Mouse (Mus musculus): ENCODE measurements at regions not wholly inside any gene's neighbourhood (a gene's known extent, or its start where the extent isn't known, plus 50 kb on each side); places are given as distances from the start of the nearest gene placed in this dataset.

GRCm38 (mm10) chr11:84719781-84720180 is 99.5 kb downstream of the Mrm1 start:
- TF ChIP-seq CEBPB (IDR thresholded peaks at IDR 0.05; ENCODE audit: low read depth) (no peak), MYOG (IDR thresholded peaks at IDR 0.05; ENCODE audit: control insufficient read depth, extremely low read depth, insufficient read length) (no peak), CTCF (IDR thresholded peaks at IDR 0.05; ENCODE audit: control insufficient read depth, insufficient read depth, insufficient read length) (no peak), FOSL1 (IDR thresholded peaks at IDR 0.05; ENCODE audit: insufficient read depth, low read length, poor library complexity, severe bottlenecking) (no peak), MAX (IDR thresholded peaks at IDR 0.05) (no peak), MYOD1 (IDR thresholded peaks at IDR 0.05; ENCODE audit: control insufficient read depth, insufficient read length, low read depth) (no peak), USF1 (IDR thresholded peaks at IDR 0.05; ENCODE audit: low read depth) (no peak)
- H3K79me3 ChIP-seq (ENCODE audit: low read depth): no peaks in the 10 kb centered on the region
- H3K36me3 ChIP-seq (ENCODE audit: control insufficient read depth, insufficient read depth): no peaks in the 10 kb centered on the region
- H3K79me2 ChIP-seq (ENCODE audit: control insufficient read depth, insufficient read depth): no peaks in the 10 kb centered on the region
- H3K27me3 ChIP-seq (ENCODE audit: control insufficient read depth, insufficient read depth, insufficient read length): no peaks in the 10 kb centered on the region
- H3K4me3 ChIP-seq (ENCODE audit: insufficient read depth, poor library complexity, severe bottlenecking): no peak overlapping the region
- no peak overlapping the region for H3ac ChIP-seq (ENCODE audit: control insufficient read depth, insufficient read length, low read depth)

GRCm38 (mm10) chr11:84712731-84713130 is 106.6 kb downstream of the Mrm1 start:
- H3ac ChIP-seq (ENCODE audit: control insufficient read depth, insufficient read length, low read depth): no peak overlapping the region
- no peaks in the 10 kb centered on the region for H3K79me3 ChIP-seq (ENCODE audit: low read depth)
- H3K4me3 ChIP-seq (ENCODE audit: insufficient read depth, poor library complexity, severe bottlenecking): no peak overlapping the region
- TF ChIP-seq MYOG (IDR thresholded peaks at IDR 0.05; ENCODE audit: control insufficient read depth, extremely low read depth, insufficient read length) (no peak), USF1 (IDR thresholded peaks at IDR 0.05; ENCODE audit: low read depth) (no peak)
- H3K27me3 ChIP-seq (ENCODE audit: control insufficient read depth, insufficient read depth, insufficient read length): peaks cover 55% of the 10 kb centered on the region
- H3K79me2 ChIP-seq (ENCODE audit: control insufficient read depth, insufficient read depth): no peaks in the 10 kb centered on the region
- no peaks in the 10 kb centered on the region for H3K36me3 ChIP-seq (ENCODE audit: control insufficient read depth, insufficient read depth)

- Histone ChIP-seq H3K27me3 (ENCODE audit: control insufficient read depth, insufficient read depth, insufficient read length) (peaks cover 63% of the 10 kb centered on the region), H3K79me3 (ENCODE audit: low read depth) (no peaks in the 10 kb centered on the region), H3K4me3 (ENCODE audit: insufficient read depth, poor library complexity, severe bottlenecking) (no peak overlapping the region), H3K79me2 (ENCODE audit: control insufficient read depth, insufficient read depth) (no peaks in the 10 kb centered on the region), H3K36me3 (ENCODE audit: control insufficient read depth, insufficient read depth) (no peaks in the 10 kb centered on the region), H3ac (ENCODE audit: control insufficient read depth, insufficient read length, low read depth) (no peak overlapping the region)
- TF ChIP-seq CTCF (IDR thresholded peaks at IDR 0.05; ENCODE audit: control insufficient read depth, insufficient read depth, insufficient read length): no peak
- no peak for TF ChIP-seq MYOD1 (IDR thresholded peaks at IDR 0.05; ENCODE audit: control insufficient read depth, insufficient read length, low read depth)
- TF ChIP-seq CEBPB (IDR thresholded peaks at IDR 0.05; ENCODE audit: low read depth): no peak
- no peak for TF ChIP-seq MAX (IDR thresholded peaks at IDR 0.05)
- TF ChIP-seq USF1 (IDR thresholded peaks at IDR 0.05; ENCODE audit: low read depth): no peak
- no peak for TF ChIP-seq MYOG (IDR thresholded peaks at IDR 0.05; ENCODE audit: control insufficient read depth, extremely low read depth, insufficient read length)
These were observed 107.4 kb downstream of the Mrm1 start for GRCm38 (mm10) chr11:84711886-84712285.

- Histone ChIP-seq H3ac (ENCODE audit: control insufficient read depth, insufficient read length, low read depth) (no peak overlapping the region), H3K79me3 (ENCODE audit: low read depth) (no peaks in the 10 kb centered on the region), H3K79me2 (ENCODE audit: control insufficient read depth, insufficient read depth) (no peaks in the 10 kb centered on the region), H3K27me3 (ENCODE audit: control insufficient read depth, insufficient read depth, insufficient read length) (peaks cover 64% of the 10 kb centered on the region), H3K36me3 (ENCODE audit: control insufficient read depth, insufficient read depth) (no peaks in the 10 kb centered on the region), H3K4me3 (ENCODE audit: insufficient read depth, poor library complexity, severe bottlenecking) (no peak overlapping the region)
- TF ChIP-seq MAX (IDR thresholded peaks at IDR 0.05) (no peak), USF1 (IDR thresholded peaks at IDR 0.05; ENCODE audit: low read depth) (no peak), MYOG (IDR thresholded peaks at IDR 0.05; ENCODE audit: control insufficient read depth, extremely low read depth, insufficient read length) (no peak), CEBPB (IDR thresholded peaks at IDR 0.05; ENCODE audit: low read depth) (no peak), CTCF (IDR thresholded peaks at IDR 0.05; ENCODE audit: control insufficient read depth, insufficient read depth, insufficient read length) (no peak), MYOD1 (IDR thresholded peaks at IDR 0.05; ENCODE audit: control insufficient read depth, insufficient read length, low read depth) (no peak)
These were observed 111.0 kb downstream of the Mrm1 start for GRCm38 (mm10) chr11:84708222-84708730.

GRCm38 (mm10) chr11:84707772-84708171 is 111.5 kb downstream of the Mrm1 start:
- H3K79me3 ChIP-seq (ENCODE audit: low read depth): no peaks in the 10 kb centered on the region
- H3K4me3 ChIP-seq (ENCODE audit: insufficient read depth, poor library complexity, severe bottlenecking): no peak overlapping the region
- H3ac ChIP-seq (ENCODE audit: control insufficient read depth, insufficient read length, low read depth): no peak overlapping the region
- H3K79me2 ChIP-seq (ENCODE audit: control insufficient read depth, insufficient read depth): no peaks in the 10 kb centered on the region
- no peak for TF ChIP-seq MYOD1 (IDR thresholded peaks at IDR 0.05; ENCODE audit: control insufficient read depth, insufficient read length, low read depth)
- no peak for TF ChIP-seq MYOG (IDR thresholded peaks at IDR 0.05; ENCODE audit: control insufficient read depth, extremely low read depth, insufficient read length)
- TF ChIP-seq CEBPB (IDR thresholded peaks at IDR 0.05; ENCODE audit: low read depth): no peak
- no peak for TF ChIP-seq FOSL1 (IDR thresholded peaks at IDR 0.05; ENCODE audit: insufficient read depth, low read length, poor library complexity, severe bottlenecking)
- TF ChIP-seq CTCF (IDR thresholded peaks at IDR 0.05; ENCODE audit: control insufficient read depth, insufficient read depth, insufficient read length): no peak
- no peak for TF ChIP-seq USF1 (IDR thresholded peaks at IDR 0.05; ENCODE audit: low read depth)
- TF ChIP-seq MAX (IDR thresholded peaks at IDR 0.05): no peak
- H3K36me3 ChIP-seq (ENCODE audit: control insufficient read depth, insufficient read depth): no peaks in the 10 kb centered on the region
- peaks cover 63% of the 10 kb centered on the region for H3K27me3 ChIP-seq (ENCODE audit: control insufficient read depth, insufficient read depth, insufficient read length)

GRCm38 (mm10) chr11:84706692-84707091 is 112.6 kb downstream of the Mrm1 start:
- Histone ChIP-seq H3K79me2 (ENCODE audit: control insufficient read depth, insufficient read depth) (no peaks in the 10 kb centered on the region), H3ac (ENCODE audit: control insufficient read depth, insufficient read length, low read depth) (no peak overlapping the region), H3K27me3 (ENCODE audit: control insufficient read depth, insufficient read depth, insufficient read length) (peaks cover 60% of the 10 kb centered on the region), H3K36me3 (ENCODE audit: control insufficient read depth, insufficient read depth) (no peaks in the 10 kb centered on the region), H3K4me3 (ENCODE audit: insufficient read depth, poor library complexity, severe bottlenecking) (no peak overlapping the region), H3K79me3 (ENCODE audit: low read depth) (no peaks in the 10 kb centered on the region)
- no peak for TF ChIP-seq CTCF (IDR thresholded peaks at IDR 0.05; ENCODE audit: control insufficient read depth, insufficient read depth, insufficient read length)
- no peak for TF ChIP-seq MAX (IDR thresholded peaks at IDR 0.05)
- TF ChIP-seq USF1 (IDR thresholded peaks at IDR 0.05; ENCODE audit: low read depth): no peak
- no peak for TF ChIP-seq MYOD1 (IDR thresholded peaks at IDR 0.05; ENCODE audit: control insufficient read depth, insufficient read length, low read depth)

Data from C2C12 (cell line).